Mouse (Mus musculus) mesoderm, embryonic 11.5 days (tissue): ENCODE data around the gene Herc1.

ENCODE experiments used
- DNase-seq: peaks from one replicate; pipeline ENCODE4 v3.0.0-alpha.2; 2012; ENCODE audit warnings: low read depth, low spot score

Gene Herc1

GRCm38 (mm10) chr9:66349860-66350787 lies at the start of gene Herc1:
Gene Herc1 (plus strand): TSS chr9:66350450.
- peak; percentile 96 for DNase-seq

GRCm38 (mm10) chr9:66304320-66305090 lies 45.7 kb upstream of the Herc1 start:
- no peak for DNase-seq

- peak; percentile 30 for DNase-seq
These were observed 44.8 kb upstream of the Herc1 start for GRCm38 (mm10) chr9:66305121-66306112.

- no peak for DNase-seq
These were observed 43.8 kb upstream of the Herc1 start for GRCm38 (mm10) chr9:66306414-66306813.

- DNase-seq = peak; percentile 51
These were observed 42.9 kb upstream of the Herc1 start for GRCm38 (mm10) chr9:66307341-66307740.

- DNase-seq = no peak
These were observed 41.5 kb upstream of the Herc1 start for GRCm38 (mm10) chr9:66308741-66309140.

- DNase-seq = no peak
These were observed 38.8 kb upstream of the Herc1 start for GRCm38 (mm10) chr9:66311458-66311857.

- DNase-seq = no peak
These were observed 33.6 kb upstream of the Herc1 start for GRCm38 (mm10) chr9:66316603-66317002.

GRCm38 (mm10) chr9:66322010-66322931 lies 28.0 kb upstream of the Herc1 start:
- no peak for DNase-seq

GRCm38 (mm10) chr9:66326879-66327278 lies 23.4 kb upstream of the Herc1 start:
- DNase-seq = no peak

GRCm38 (mm10) chr9:66329474-66329873 lies 20.8 kb upstream of the Herc1 start:
- peak; percentile 23 for DNase-seq

GRCm38 (mm10) chr9:66330437-66330836 lies 19.8 kb upstream of the Herc1 start:
- no peak for DNase-seq

- DNase-seq = no peak
These were observed 18.7 kb upstream of the Herc1 start for GRCm38 (mm10) chr9:66331548-66331947.

GRCm38 (mm10) chr9:66332393-66332792 lies 17.9 kb upstream of the Herc1 start:
- no peak for DNase-seq

- no peak for DNase-seq
These were observed 13.0 kb upstream of the Herc1 start for GRCm38 (mm10) chr9:66337280-66337679.

GRCm38 (mm10) chr9:66338005-66338782 lies 12.1 kb upstream of the Herc1 start:
- DNase-seq = no peak

GRCm38 (mm10) chr9:66339714-66340113 lies 10.5 kb upstream of the Herc1 start:
- DNase-seq = no peak

- DNase-seq = no peak
These were observed 9.7 kb upstream of the Herc1 start for GRCm38 (mm10) chr9:66340394-66341094.
